In genomic region chr11:29525988-29526794, GRCm38 (mm10) we compare ENCODE assay signal across 8 mouse cellular contexts. TPM values are rescaled to one million over a fixed set of nuclear protein-coding genes. Genes with fewer than 3 reads are reported as not detected.
DNase-seq lines count a peak whose midpoint lies in the region; ATAC-seq and TF ChIP-seq lines count a peak whose summit lies in the region.

TSS of gene Mtif2 (plus strand) at chr11:29526408.

- peak within 1 kb of the TSS; percentile 96 for H3K27ac ChIP-seq in hindbrain, embryonic 10.5 days
- peak within 1 kb of the TSS; percentile 72 for H3K27ac ChIP-seq in lung, embryonic 15.5 days
- H3K27ac ChIP-seq in olfactory bulb, adult 2 months (ENCODE audit: insufficient read depth, low read depth, low read length) = peak within 1 kb of the TSS; percentile 74; the same call in 1 of the 2 replicates

- WGBS in hindbrain, embryonic 10.5 days = 3% methylated on average over 47 of the region's 47 CpGs
- WGBS in lung, embryonic 15.5 days = 3% methylated on average over 47 of the region's 47 CpGs
- WGBS in olfactory bulb, adult 2 months = 2% methylated on average over 47 of the region's 47 CpGs

- no peaks in the 10 kb centered on the region for H3K9me3 ChIP-seq in hindbrain, embryonic 10.5 days
- no peaks in the 10 kb centered on the region for H3K9me3 ChIP-seq in lung, embryonic 15.5 days

- no peaks in the 10 kb centered on the region for H3K27me3 ChIP-seq in hindbrain, embryonic 10.5 days (ENCODE audit: insufficient read depth, poor library complexity, severe bottlenecking)
- no peaks in the 10 kb centered on the region for H3K27me3 ChIP-seq in lung, embryonic 15.5 days

- TF ChIP-seq CTCF in olfactory bulb, adult 2 months (IDR thresholded peaks at IDR 0.05; ENCODE audit: insufficient read depth, low read depth, low read length) = 0 out of 2 replicates have a peak, but pooled peaks have one; percentile 29

- TF ChIP-seq POLR2A in olfactory bulb, adult 2 months (IDR thresholded peaks at IDR 0.05; ENCODE audit: insufficient read depth, low read depth, low read length) = peak; percentile 86

- peak within 1 kb of the TSS; percentile 69 for H3K9ac ChIP-seq in lung, embryonic 15.5 days

- ATAC-seq in lung, embryonic 15.5 days (ENCODE audit: borderline replicate concordance, extremely low read depth, low FRiP score, low TSS enrichment) = peak; percentile 96

- H3K36me3 ChIP-seq in hindbrain, embryonic 10.5 days = peaks cover 12% of the 10 kb centered on the region
- H3K36me3 ChIP-seq in lung, embryonic 15.5 days = peaks cover 13% of the 10 kb centered on the region

- peak; percentile 93 for DNase-seq in MN1 (ENCODE audit: low spot score)
- DNase-seq in cerebellum, adult 9-11 months = peak; percentile 81
- peak; percentile 54 to 82 for DNase-seq in frontal cortex, adult 2 months (ENCODE audit: extremely low spot score in 1 of 2, low spot score in 1 of 2)
- peak; percentile 89 for DNase-seq in hindbrain, embryonic 10.5 days (ENCODE audit: low spot score)
- peak; percentile 47 for DNase-seq in layer of hippocampus, adult 9-10 months (ENCODE audit: low spot score)
- DNase-seq in thymus, adult 18-20 months = peak; percentile 41 to 49

- peak within 1 kb of the TSS; percentile 75 for H3K4me3 ChIP-seq in hindbrain, embryonic 10.5 days
- peak within 1 kb of the TSS; percentile 69 for H3K4me3 ChIP-seq in lung, embryonic 15.5 days
- H3K4me3 ChIP-seq in olfactory bulb, adult 2 months (ENCODE audit: insufficient read depth, low read depth, low read length) = peak within 1 kb of the TSS; percentile 76

- peak within 1 kb of the TSS; percentile 63 for H3K4me2 ChIP-seq in lung, embryonic 15.5 days

- H3K4me1 ChIP-seq in hindbrain, embryonic 10.5 days (replicated peaks) = peaks cover 15% of the 10 kb centered on the region
- peaks cover 9% of the 10 kb centered on the region for H3K4me1 ChIP-seq in lung, embryonic 15.5 days
- no peaks in the 10 kb centered on the region for H3K4me1 ChIP-seq in olfactory bulb, adult 2 months (ENCODE audit: control insufficient read depth, insufficient read depth, low read length)

RNA-seq across cellular contexts. Expression of gene Mtif2, which starts in this region (rescaled TPM):
- 28.5 and 30.1 TPM in 2 replicates for polyA plus RNA-seq in frontal cortex, adult 2 months (2012; rRNA removed)
- polyA plus RNA-seq in hindbrain, embryonic 10.5 days (2016; fragmentation: Nextera tagmentation; extraction: Ambion mirVana) = 41.0 and 46.7 TPM in 2 replicates
- polyA plus RNA-seq in lung, embryonic 15.5 days (2015; fragmentation: Nextera tagmentation; extraction: Ambion mirVana) = 39.9 and 42.4 TPM in 2 replicates
- polyA plus RNA-seq in olfactory bulb, adult 2 months (2012; ENCODE audit: insufficient read depth, insufficient read length, low replicate concordance, missing spikeins) = not detected in 2 replicates

Comparison
In these comparisons a context has a peak if more than half of its experiments do, and no peak if none do; other contexts are left out.
1. Peak in every context shown above with its lines: DNase-seq, ATAC-seq, H3K4me3 ChIP-seq and H3K27ac ChIP-seq.